Mouse (Mus musculus) myocyte (in vitro differentiated cells): Measurements from ENCODE around the gene Npepps. TPM values are rescaled to one million over a fixed set of nuclear protein-coding genes. Genes with fewer than 3 reads are reported as not detected.

Experiments used
- H3K27me3 ChIP-seq: one replicate; pipeline ENCODE4 v1.6.1; 2011; ENCODE audit not compliant: control insufficient read depth, insufficient read depth, insufficient read length
- H3K36me3 ChIP-seq: one replicate; pipeline ENCODE4 v1.6.1; 2011; ENCODE audit not compliant: control insufficient read depth, insufficient read depth
- H3K4me2 ChIP-seq: one replicate; pipeline ENCODE4 v1.6.1; 2011; ENCODE audit warnings: low read depth, control low read depth
- H3K4me3 ChIP-seq: one replicate; pipeline ENCODE4 v1.5.1; 2011; ENCODE audit warnings: mild to moderate bottlenecking, control low read depth, moderate library complexity
- H3K79me2 ChIP-seq: one replicate; pipeline ENCODE4 v1.6.1; 2011; ENCODE audit not compliant: control insufficient read depth, insufficient read depth
- H3ac ChIP-seq: one replicate; pipeline ENCODE4 v1.6.1; 2011; ENCODE audit not compliant: control insufficient read depth, insufficient read length
- CEBPB ChIP-seq: IDR thresholded peaks from 2 replicates; pipeline ENCODE4 v1.6.1; 2011; ENCODE audit warnings: mild to moderate bottlenecking, moderate library complexity; ENCODE audit not compliant: poor library complexity, insufficient read depth, severe bottlenecking
- E2F4 ChIP-seq: IDR thresholded peaks from one replicate; pipeline ENCODE4 v1.6.1; 2011; ENCODE audit warnings: mild to moderate bottlenecking, control low read depth, moderate library complexity; ENCODE audit not compliant: insufficient read depth
- MAX ChIP-seq: IDR thresholded peaks from one replicate; pipeline ENCODE4 v1.6.1; 2011; ENCODE audit warnings: low read depth, mild to moderate bottlenecking, control low read depth
- MYOD1 ChIP-seq, 3 experiments: IDR thresholded peaks; one replicate each; pipeline ENCODE4 v1.6.1; 2011; ENCODE audit warnings: control low read depth in 2 of 3, low read depth in 2 of 3, mild to moderate bottlenecking in 2 of 3, moderate library complexity in 1 of 3; ENCODE audit not compliant: insufficient read length in 2 of 3, control insufficient read depth in 1 of 3
- MYOG ChIP-seq, 3 experiments: IDR thresholded peaks; one replicate each; pipeline ENCODE4 v1.6.1; 2011; ENCODE audit warnings: control low read depth in 2 of 3, low read depth in 2 of 3, mild to moderate bottlenecking in 2 of 3; ENCODE audit not compliant: insufficient read length in 2 of 3, control insufficient read depth in 1 of 3, insufficient read depth in 1 of 3
- POLR2A ChIP-seq: IDR thresholded peaks from one replicate; pipeline ENCODE4 v1.6.1; 2011; ENCODE audit warnings: low read depth, mild to moderate bottlenecking, control low read depth, moderate library complexity; ENCODE audit not compliant: insufficient read length
- POLR2AphosphoS2 ChIP-seq: IDR thresholded peaks from one replicate; pipeline ENCODE4 v1.6.1; 2011; ENCODE audit warnings: low read depth, control low read depth; ENCODE audit not compliant: insufficient read length
- REST ChIP-seq: IDR thresholded peaks from one replicate; pipeline ENCODE4 v1.6.1; 2011; ENCODE audit warnings: mild to moderate bottlenecking, control low read depth, moderate library complexity; ENCODE audit not compliant: insufficient read depth, insufficient read length
- SRF ChIP-seq: IDR thresholded peaks from one replicate; pipeline ENCODE4 v1.6.1; 2011; ENCODE audit warnings: low read depth; ENCODE audit not compliant: control insufficient read depth, insufficient read length
- TCF12 ChIP-seq: IDR thresholded peaks from one replicate; pipeline ENCODE4 v1.6.1; 2011; ENCODE audit warnings: mild to moderate bottlenecking, control low read depth; ENCODE audit not compliant: poor library complexity, insufficient read depth, severe bottlenecking
- TCF3 ChIP-seq: IDR thresholded peaks from one replicate; pipeline ENCODE4 v1.6.1; 2011; ENCODE audit warnings: low read depth, control low read depth; ENCODE audit not compliant: insufficient read length
- USF1 ChIP-seq: IDR thresholded peaks from one replicate; pipeline ENCODE4 v1.6.1; 2011; ENCODE audit warnings: low read depth, mild to moderate bottlenecking, control low read depth, moderate library complexity
- polyA plus RNA-seq: library from polyadenylated mRNA; unstranded; fragments of >200 nt; fragmentation: generic; extraction: Trizol; gene quantifications from one replicate; pipeline ENCODE4 v1.2.1, GENCODE M21; 2012; ENCODE audit warnings: missing spikeins

Npepps gene
- polyA plus RNA-seq, 1 experiment: 45.6 TPM

GRCm38 (mm10) chr11:97282179-97282578 is 1.7 kb upstream of the Npepps start:
- no peak overlapping the region for H3K4me2 ChIP-seq
- no peak overlapping the region for H3ac ChIP-seq
- H3K27me3 ChIP-seq: no peaks in the 10 kb centered on the region
- no peak for TF ChIP-seq REST
- no peak for TF ChIP-seq TCF3
- no peak for TF ChIP-seq MYOD1 (IDR thresholded peaks at IDR 0.05; ENCODE audit: control insufficient read depth in 1 of 3, insufficient read length in 2 of 3, low read depth in 2 of 3)
- no peak for TF ChIP-seq CEBPB
- no peak for TF ChIP-seq E2F4
- TF ChIP-seq MAX: no peak
- TF ChIP-seq POLR2A: no peak
- TF ChIP-seq TCF12: no peak
- no peak for TF ChIP-seq MYOG (IDR thresholded peaks at IDR 0.05; ENCODE audit: control insufficient read depth in 1 of 3, insufficient read depth in 1 of 3, insufficient read length in 2 of 3, low read depth in 2 of 3)
- no peak for TF ChIP-seq POLR2AphosphoS2
- TF ChIP-seq USF1: no peak
- TF ChIP-seq SRF: no peak
- no peak overlapping the region for H3K4me3 ChIP-seq
- peaks cover 29% of the 10 kb centered on the region for H3K79me2 ChIP-seq
- H3K36me3 ChIP-seq: no peaks in the 10 kb centered on the region

- H3K27me3 ChIP-seq: no peaks in the 10 kb centered on the region
- H3K4me2 ChIP-seq: peak overlapping the region; percentile 78
- H3K79me2 ChIP-seq: peaks cover 55% of the 10 kb centered on the region
- H3K36me3 ChIP-seq: no peaks in the 10 kb centered on the region
- H3K4me3 ChIP-seq: peak overlapping the region; percentile 92
- H3ac ChIP-seq: peak overlapping the region; percentile 80
- TF ChIP-seq USF1: no peak
- peak in 1 of 3 experiments; percentile 21 for TF ChIP-seq MYOD1 (IDR thresholded peaks at IDR 0.05; ENCODE audit: control insufficient read depth in 1 of 3, insufficient read length in 2 of 3, low read depth in 2 of 3)
- peak; percentile 43 for TF ChIP-seq POLR2A
These were observed 828 bp downstream of the Npepps start for GRCm38 (mm10) chr11:97279405-97280215.

- no peaks in the 10 kb centered on the region for H3K27me3 ChIP-seq
- no peaks in the 10 kb centered on the region for H3K36me3 ChIP-seq
- peaks cover 61% of the 10 kb centered on the region for H3K79me2 ChIP-seq
- H3ac ChIP-seq: peak overlapping the region; percentile 80
- TF ChIP-seq MYOD1 (IDR thresholded peaks at IDR 0.05; ENCODE audit: control insufficient read depth in 1 of 3, insufficient read length in 2 of 3, low read depth in 2 of 3) (no peak), TCF12 (no peak), MAX (no peak), CEBPB (no peak), SRF (no peak), TCF3 (no peak)
- H3K4me3 ChIP-seq: peak overlapping the region; percentile 92
- H3K4me2 ChIP-seq: peak overlapping the region; percentile 78
These were observed 1.4 kb downstream of the Npepps start for GRCm38 (mm10) chr11:97279040-97279404.

GRCm38 (mm10) chr11:97278456-97278855 is 2.0 kb downstream of the Npepps start:
- Histone ChIP-seq H3K4me3 (peak overlapping the region; percentile 92), H3K79me2 (peaks cover 66% of the 10 kb centered on the region), H3ac (no peak overlapping the region), H3K36me3 (no peaks in the 10 kb centered on the region), H3K4me2 (peak overlapping the region; percentile 78), H3K27me3 (no peaks in the 10 kb centered on the region)
- TF ChIP-seq MAX (no peak), CEBPB (no peak), REST (no peak), USF1 (no peak), MYOD1 (IDR thresholded peaks at IDR 0.05; ENCODE audit: control insufficient read depth in 1 of 3, insufficient read length in 2 of 3, low read depth in 2 of 3) (no peak), POLR2AphosphoS2 (no peak), TCF12 (no peak), MYOG (IDR thresholded peaks at IDR 0.05; ENCODE audit: control insufficient read depth in 1 of 3, insufficient read depth in 1 of 3, insufficient read length in 2 of 3, low read depth in 2 of 3) (no peak)

- TF ChIP-seq USF1 (no peak), REST (no peak), MYOG (IDR thresholded peaks at IDR 0.05; ENCODE audit: control insufficient read depth in 1 of 3, insufficient read depth in 1 of 3, insufficient read length in 2 of 3, low read depth in 2 of 3) (no peak), MAX (no peak), POLR2AphosphoS2 (no peak), SRF (no peak), CEBPB (no peak), TCF3 (no peak), TCF12 (no peak), MYOD1 (IDR thresholded peaks at IDR 0.05; ENCODE audit: control insufficient read depth in 1 of 3, insufficient read length in 2 of 3, low read depth in 2 of 3) (no peak), E2F4 (no peak), POLR2A (no peak)
- no peak overlapping the region for H3ac ChIP-seq
- H3K36me3 ChIP-seq: no peaks in the 10 kb centered on the region
- H3K4me3 ChIP-seq: no peak overlapping the region
- peak overlapping the region; percentile 78 for H3K4me2 ChIP-seq
- H3K27me3 ChIP-seq: no peaks in the 10 kb centered on the region
- peaks cover 79% of the 10 kb centered on the region for H3K79me2 ChIP-seq
These were observed 3.3 kb downstream of the Npepps start for GRCm38 (mm10) chr11:97277166-97277565.
